Mouse (Mus musculus): Measurements from ENCODE around the gene Dmgdh. TPM values are rescaled to one million over a fixed set of nuclear protein-coding genes. Genes with fewer than 3 reads are reported as not detected.

The Dmgdh gene
- polyA plus RNA-seq, 1 experiment: 0.04 TPM

- Histone ChIP-seq H3K36me3 (ENCODE audit: control insufficient read depth, insufficient read depth, low read length) (no peaks in the 10 kb centered on the region), H3K4me3 (ENCODE audit: low read depth, low read length) (peak overlapping the region; percentile 64), H3K27me3 (ENCODE audit: control insufficient read depth, insufficient read depth, low read length) (no peaks in the 10 kb centered on the region), H3K4me1 (ENCODE audit: control insufficient read depth, insufficient read depth, insufficient read length, low read length) (no peaks in the 10 kb centered on the region; the same call in 1 of the 2 replicates), H3K27ac (ENCODE audit: insufficient read depth, low read depth, low read length) (no peak overlapping the region)
- 14% methylated on average over 9 of the region's 9 CpGs for WGBS
- TF ChIP-seq CTCF (IDR thresholded peaks at IDR 0.05; ENCODE audit: extremely low read depth, insufficient read length, insufficient replicate concordance, low read depth, low read length): no peak
These were observed 96.9 kb downstream of the Dmgdh start for GRCm38 (mm10) chr13:93771031-93771587.

- peak within 1 kb of the TSS; percentile 45 for H3K27ac ChIP-seq (ENCODE audit: insufficient read depth, low read depth, low read length)
- WGBS: under 1% methylated on average over 65 of the region's 66 CpGs
- peak; percentile 76; the same call in 1 of the 2 replicates for TF ChIP-seq CTCF (IDR thresholded peaks at IDR 0.05; ENCODE audit: extremely low read depth, insufficient read length, insufficient replicate concordance, low read depth, low read length)
- TF ChIP-seq POLR2A (IDR thresholded peaks at IDR 0.05; ENCODE audit: low read depth, low read length): peak; percentile 54; the same call in 1 of the 2 replicates
- H3K4me3 ChIP-seq (ENCODE audit: low read depth, low read length): peak within 1 kb of the TSS; percentile 64
- no peaks in the 10 kb centered on the region for H3K27me3 ChIP-seq (ENCODE audit: control insufficient read depth, insufficient read depth, low read length)
- no peaks in the 10 kb centered on the region; the same call in 1 of the 2 replicates for H3K4me1 ChIP-seq (ENCODE audit: control insufficient read depth, insufficient read depth, insufficient read length, low read length)
- no peaks in the 10 kb centered on the region for H3K36me3 ChIP-seq (ENCODE audit: control insufficient read depth, insufficient read depth, low read length)
These were observed 97.5 kb downstream of the Dmgdh start, which contains the start of gene Arsb for GRCm38 (mm10) chr13:93771588-93772278. Gene Arsb, plus strand, starts transcription at chr13:93771630.

GRCm38 (mm10) chr13:93772279-93772636, 98.0 kb downstream of the Dmgdh start:
- Histone ChIP-seq H3K36me3 (ENCODE audit: control insufficient read depth, insufficient read depth, low read length) (no peaks in the 10 kb centered on the region), H3K4me3 (ENCODE audit: low read depth, low read length) (peak overlapping the region; percentile 64), H3K4me1 (ENCODE audit: control insufficient read depth, insufficient read depth, insufficient read length, low read length) (no peaks in the 10 kb centered on the region; the same call in 1 of the 2 replicates), H3K27ac (ENCODE audit: insufficient read depth, low read depth, low read length) (peak overlapping the region; percentile 45), H3K27me3 (ENCODE audit: control insufficient read depth, insufficient read depth, low read length) (no peaks in the 10 kb centered on the region)
- TF ChIP-seq POLR2A (IDR thresholded peaks at IDR 0.05; ENCODE audit: low read depth, low read length): no peak
- TF ChIP-seq CTCF (IDR thresholded peaks at IDR 0.05; ENCODE audit: extremely low read depth, insufficient read length, insufficient replicate concordance, low read depth, low read length): no peak
- 4% methylated on average over 8 of the region's 8 CpGs for WGBS

- TF ChIP-seq POLR2A (IDR thresholded peaks at IDR 0.05; ENCODE audit: low read depth, low read length): no peak
- TF ChIP-seq CTCF (IDR thresholded peaks at IDR 0.05; ENCODE audit: extremely low read depth, insufficient read length, insufficient replicate concordance, low read depth, low read length): no peak
- no peaks in the 10 kb centered on the region for H3K27me3 ChIP-seq (ENCODE audit: control insufficient read depth, insufficient read depth, low read length)
- 32% methylated on average over 7 of the region's 7 CpGs for WGBS
- H3K36me3 ChIP-seq (ENCODE audit: control insufficient read depth, insufficient read depth, low read length): no peaks in the 10 kb centered on the region
- no peak overlapping the region for H3K27ac ChIP-seq (ENCODE audit: insufficient read depth, low read depth, low read length)
- no peak overlapping the region for H3K4me3 ChIP-seq (ENCODE audit: low read depth, low read length)
- H3K4me1 ChIP-seq (ENCODE audit: control insufficient read depth, insufficient read depth, insufficient read length, low read length): no peaks in the 10 kb centered on the region; the same call in 1 of the 2 replicates
These were observed 98.6 kb downstream of the Dmgdh start for GRCm38 (mm10) chr13:93772861-93773260.

GRCm38 (mm10) chr13:93773704-93774315, 99.6 kb downstream of the Dmgdh start:
- no peak overlapping the region for H3K27ac ChIP-seq (ENCODE audit: insufficient read depth, low read depth, low read length)
- H3K4me1 ChIP-seq (ENCODE audit: control insufficient read depth, insufficient read depth, insufficient read length, low read length): no peaks in the 10 kb centered on the region; the same call in 1 of the 2 replicates
- WGBS: 80% methylated on average over 7 of the region's 7 CpGs
- H3K27me3 ChIP-seq (ENCODE audit: control insufficient read depth, insufficient read depth, low read length): no peaks in the 10 kb centered on the region
- no peaks in the 10 kb centered on the region for H3K36me3 ChIP-seq (ENCODE audit: control insufficient read depth, insufficient read depth, low read length)
- no peak overlapping the region for H3K4me3 ChIP-seq (ENCODE audit: low read depth, low read length)
- TF ChIP-seq CTCF (IDR thresholded peaks at IDR 0.05; ENCODE audit: extremely low read depth, insufficient read length, insufficient replicate concordance, low read depth, low read length) (no peak), POLR2A (IDR thresholded peaks at IDR 0.05; ENCODE audit: low read depth, low read length) (no peak)

- Histone ChIP-seq H3K4me3 (ENCODE audit: low read depth, low read length) (no peak overlapping the region), H3K36me3 (ENCODE audit: control insufficient read depth, insufficient read depth, low read length) (no peaks in the 10 kb centered on the region), H3K27me3 (ENCODE audit: control insufficient read depth, insufficient read depth, low read length) (no peaks in the 10 kb centered on the region), H3K27ac (ENCODE audit: insufficient read depth, low read depth, low read length) (no peak overlapping the region), H3K4me1 (ENCODE audit: control insufficient read depth, insufficient read depth, insufficient read length, low read length) (0 out of 2 replicates have a peak, but pooled peaks cover 2% of the 10 kb centered on the region)
- 74% methylated on average over 5 of the region's 5 CpGs for WGBS
- TF ChIP-seq CTCF (IDR thresholded peaks at IDR 0.05; ENCODE audit: extremely low read depth, insufficient read length, insufficient replicate concordance, low read depth, low read length): no peak
- TF ChIP-seq POLR2A (IDR thresholded peaks at IDR 0.05; ENCODE audit: low read depth, low read length): no peak
These were observed 108.6 kb downstream of the Dmgdh start for GRCm38 (mm10) chr13:93782823-93783222.

- no peaks in the 10 kb centered on the region for H3K36me3 ChIP-seq (ENCODE audit: control insufficient read depth, insufficient read depth, low read length)
- no peak for TF ChIP-seq POLR2A (IDR thresholded peaks at IDR 0.05; ENCODE audit: low read depth, low read length)
- peak; percentile 34; the same call in 1 of the 2 replicates for TF ChIP-seq CTCF (IDR thresholded peaks at IDR 0.05; ENCODE audit: extremely low read depth, insufficient read length, insufficient replicate concordance, low read depth, low read length)
- H3K27me3 ChIP-seq (ENCODE audit: control insufficient read depth, insufficient read depth, low read length): no peaks in the 10 kb centered on the region
- 75% methylated on average over 3 of the region's 3 CpGs for WGBS
- no peak overlapping the region for H3K4me3 ChIP-seq (ENCODE audit: low read depth, low read length)
- 0 out of 2 replicates have a peak, but pooled peaks cover 2% of the 10 kb centered on the region for H3K4me1 ChIP-seq (ENCODE audit: control insufficient read depth, insufficient read depth, insufficient read length, low read length)
- no peak overlapping the region for H3K27ac ChIP-seq (ENCODE audit: insufficient read depth, low read depth, low read length)
These were observed 111.1 kb downstream of the Dmgdh start for GRCm38 (mm10) chr13:93785329-93785728.

All from small intestine, adult 2 months (tissue).